Mouse (Mus musculus) thymus, postnatal 25 days (tissue): ENCODE measurements around the gene Cdc42ep3.

ENCODE experiments used
- DNase-seq: peaks from one replicate; pipeline ENCODE4 v3.0.0; 2022

Cdc42ep3 gene

DNA sequence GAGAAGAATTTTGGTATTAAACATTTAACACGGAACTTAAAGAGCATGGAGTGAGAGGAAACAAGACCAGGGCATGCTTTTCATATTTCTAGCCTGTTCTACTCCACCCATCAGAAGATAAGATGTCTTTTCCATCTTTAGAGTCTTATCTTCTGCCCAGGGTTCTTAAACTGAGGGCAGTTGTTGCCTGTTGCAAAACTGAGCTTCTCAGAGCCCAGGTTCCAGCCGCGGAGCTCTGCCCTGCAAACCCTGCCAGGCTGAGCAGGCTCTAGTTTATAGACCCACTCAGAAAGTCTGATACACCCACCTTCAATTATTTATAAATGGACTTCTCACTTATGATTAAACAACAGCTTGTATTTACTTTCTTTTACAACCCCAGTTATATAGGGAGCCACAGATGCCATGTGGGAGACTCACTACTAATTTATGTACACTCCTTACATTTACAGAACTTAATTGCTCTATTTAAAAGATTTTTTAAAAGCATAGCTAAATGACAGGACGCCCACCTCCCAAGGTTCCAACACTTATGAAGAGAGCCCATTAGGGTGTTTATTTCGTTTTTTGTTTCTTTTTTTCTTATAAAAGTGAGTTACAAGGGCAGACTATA lies 11.5 kb downstream of the Cdc42ep3 start:
- DNase-seq, result no peak

DNA sequence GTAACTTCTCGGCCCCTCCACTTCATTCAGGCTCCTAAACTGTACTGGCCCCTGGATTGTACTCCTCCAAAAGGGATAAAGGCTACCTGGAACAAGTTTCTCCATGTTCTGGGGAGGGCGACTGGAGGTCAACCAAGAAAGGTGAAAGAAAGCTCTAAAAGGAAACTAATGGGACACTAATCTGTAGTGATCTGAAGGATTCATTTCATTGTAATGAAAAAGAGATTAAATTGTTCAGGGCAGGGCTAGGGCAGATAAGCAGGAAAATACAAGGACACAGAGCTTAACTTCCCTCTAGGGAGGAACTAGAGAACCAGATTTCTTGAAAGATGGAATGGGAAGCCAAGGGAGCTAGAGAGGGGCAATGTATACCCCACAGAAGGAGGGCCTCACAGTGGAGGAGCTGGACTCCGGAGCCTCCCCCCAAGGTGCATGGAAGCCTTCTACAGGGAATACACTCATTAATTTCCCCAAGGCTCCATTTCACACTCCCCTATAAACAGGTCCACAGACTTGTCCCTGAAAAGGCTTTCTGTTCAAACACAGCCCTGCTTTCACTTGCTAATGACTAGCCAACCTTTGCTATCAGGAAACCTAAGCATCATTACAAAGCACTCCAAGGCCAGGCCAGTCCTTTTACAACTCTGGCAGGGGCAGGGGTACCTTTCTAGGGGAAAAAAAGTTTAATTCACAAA lies 12.1 kb downstream of the Cdc42ep3 start:
- DNase-seq, result no peak

DNA sequence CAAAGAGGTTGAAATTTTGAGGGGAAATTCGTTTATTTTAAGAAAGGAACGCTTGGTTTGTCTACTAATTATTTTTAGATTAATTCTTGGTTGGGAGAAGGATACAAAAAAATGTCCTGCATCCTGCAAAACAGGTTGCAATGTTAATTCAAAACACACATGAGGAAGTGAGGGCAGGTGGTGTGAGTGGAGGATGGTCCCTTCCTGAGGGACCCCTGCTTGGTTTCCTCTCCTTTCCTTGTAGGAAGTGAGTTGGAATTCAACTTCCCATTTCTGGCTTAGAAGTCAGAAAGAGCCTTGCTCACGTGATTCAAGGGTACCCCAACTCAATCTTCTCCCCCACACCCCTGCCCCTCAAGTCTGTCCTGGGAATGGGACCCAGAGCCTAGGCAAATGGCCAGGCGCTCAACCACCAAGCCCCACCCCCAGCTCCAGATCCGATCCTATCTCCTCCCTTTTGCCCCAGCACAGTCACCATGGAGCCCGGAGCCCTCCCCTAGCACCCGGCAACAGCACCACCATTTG lies 12.9 kb downstream of the Cdc42ep3 start:
- no peak for DNase-seq

DNA sequence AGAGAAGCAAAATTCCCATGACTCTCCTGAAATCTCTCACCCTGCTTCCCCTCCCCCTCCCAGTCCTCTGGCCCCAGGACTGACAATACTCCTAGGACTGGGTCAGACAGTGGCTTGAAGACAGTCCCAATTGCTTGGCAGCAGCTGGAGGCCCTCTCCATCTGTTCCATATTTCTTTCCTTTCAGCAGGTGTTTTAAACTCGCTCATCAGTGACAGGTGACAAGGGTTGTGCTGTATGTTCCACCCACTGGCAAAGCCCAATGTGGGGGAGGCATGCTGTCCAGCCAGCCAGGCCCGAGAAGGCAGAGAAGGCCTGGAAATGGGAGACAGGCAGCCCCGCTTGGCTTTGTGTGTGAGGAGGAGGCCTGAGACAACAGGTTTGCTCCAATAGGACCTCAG lies 17.4 kb downstream of the Cdc42ep3 start:
- no peak for DNase-seq

DNA sequence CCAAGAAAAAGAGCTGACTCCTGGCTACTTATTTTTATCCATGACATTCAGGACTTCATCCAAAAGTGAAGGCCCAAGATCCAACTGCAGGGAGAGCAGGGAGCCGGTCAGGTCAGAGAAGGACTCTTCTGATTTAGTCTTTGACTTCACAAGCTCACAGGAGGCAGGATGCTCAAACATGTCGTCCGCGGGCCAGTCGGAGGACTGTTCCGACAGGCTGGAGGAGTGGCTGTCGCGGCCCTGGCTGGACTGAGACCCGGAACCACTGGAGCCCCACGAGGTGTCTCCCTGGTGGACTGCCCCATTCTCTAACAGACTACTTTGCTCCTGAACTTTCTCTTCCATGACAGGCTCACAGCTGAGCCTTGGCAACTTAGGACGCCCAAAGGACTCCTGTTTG lies 20.2 kb downstream of the Cdc42ep3 start:
- no peak for DNase-seq

DNA sequence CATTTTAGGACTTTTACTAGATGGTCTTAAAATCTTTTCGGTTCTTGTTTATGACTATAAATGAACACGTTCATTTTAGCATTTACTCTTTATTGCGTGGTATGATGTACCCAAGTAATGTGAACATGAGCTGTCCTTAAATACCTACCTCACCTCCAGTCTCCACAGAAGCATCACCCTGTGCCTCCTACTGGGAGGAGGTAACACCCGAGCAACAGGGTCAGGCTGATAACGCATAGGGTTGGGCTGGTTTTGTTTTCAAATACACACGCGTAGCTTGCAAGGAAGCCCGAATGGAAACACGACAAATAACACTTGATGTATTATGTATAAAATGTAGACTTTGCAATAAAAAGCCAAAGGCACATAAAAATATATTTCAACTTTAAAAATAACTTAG lies 21.2 kb downstream of the Cdc42ep3 start:
- no peak for DNase-seq

DNA sequence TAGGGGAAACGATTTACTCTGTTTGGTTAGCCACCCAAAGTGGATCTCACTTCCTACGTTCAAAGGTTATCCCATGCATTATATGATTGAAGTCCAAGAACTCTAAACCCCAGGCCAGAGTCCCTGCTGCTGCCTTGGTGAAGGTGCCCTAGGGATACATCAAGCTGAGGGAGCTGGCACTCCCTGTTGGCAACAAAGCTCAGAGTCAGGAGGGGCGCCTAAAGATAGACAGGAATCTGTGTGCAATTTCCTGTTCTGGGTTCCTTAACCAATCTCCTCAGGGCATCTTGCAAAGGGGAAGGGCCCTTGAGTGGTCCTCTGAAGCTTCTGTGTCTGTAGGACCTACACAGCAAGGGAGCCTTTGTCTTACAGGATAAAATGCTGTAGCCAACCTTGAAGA lies 22.0 kb downstream of the Cdc42ep3 start:
- no peak for DNase-seq

DNA sequence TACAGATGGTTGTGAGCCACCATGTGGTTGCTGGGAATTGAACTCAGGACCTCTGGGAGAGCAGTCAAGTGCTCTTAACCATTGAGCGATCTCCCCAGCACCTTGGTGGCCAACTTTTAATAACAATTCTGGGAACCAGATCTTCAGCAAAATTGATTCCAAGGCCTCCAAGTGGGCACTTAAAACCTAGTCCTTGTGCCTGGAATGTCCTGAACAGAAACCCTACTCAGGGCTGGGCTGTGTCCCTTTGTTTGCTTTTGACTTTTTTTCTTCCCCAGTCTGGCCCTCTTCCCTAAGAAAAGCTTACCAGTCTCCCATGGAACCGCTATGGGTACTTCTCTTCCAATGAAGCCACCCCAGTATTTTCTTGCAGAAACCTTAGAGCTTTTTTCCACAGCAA lies 24.5 kb downstream of the Cdc42ep3 start:
- DNase-seq, result no peak

DNA sequence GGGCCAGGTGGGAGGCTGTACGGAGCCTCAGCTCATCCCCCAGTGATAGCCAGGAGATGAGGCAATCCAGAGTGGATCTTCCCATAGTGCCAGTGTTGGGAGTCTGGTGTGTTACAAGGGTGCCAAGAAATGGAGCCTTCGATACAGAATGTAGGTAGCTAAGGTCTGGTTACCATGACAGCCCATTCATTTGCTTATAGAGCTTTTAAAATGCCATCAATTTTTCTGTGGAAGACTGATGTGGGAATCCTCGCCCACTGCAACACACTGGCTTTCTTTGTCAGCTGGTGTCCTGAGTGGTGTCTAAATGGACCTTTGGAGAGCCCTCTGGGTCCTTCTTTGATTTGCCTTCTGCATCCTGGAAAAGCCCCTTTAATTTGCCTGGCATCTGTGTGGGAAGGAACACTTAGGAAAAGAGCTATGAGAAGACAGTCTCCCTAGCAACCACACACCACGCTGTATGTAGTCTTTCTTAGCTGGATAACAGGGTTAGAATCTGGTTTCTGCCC lies 28.0 kb downstream of the Cdc42ep3 start:
- DNase-seq, result no peak

DNA sequence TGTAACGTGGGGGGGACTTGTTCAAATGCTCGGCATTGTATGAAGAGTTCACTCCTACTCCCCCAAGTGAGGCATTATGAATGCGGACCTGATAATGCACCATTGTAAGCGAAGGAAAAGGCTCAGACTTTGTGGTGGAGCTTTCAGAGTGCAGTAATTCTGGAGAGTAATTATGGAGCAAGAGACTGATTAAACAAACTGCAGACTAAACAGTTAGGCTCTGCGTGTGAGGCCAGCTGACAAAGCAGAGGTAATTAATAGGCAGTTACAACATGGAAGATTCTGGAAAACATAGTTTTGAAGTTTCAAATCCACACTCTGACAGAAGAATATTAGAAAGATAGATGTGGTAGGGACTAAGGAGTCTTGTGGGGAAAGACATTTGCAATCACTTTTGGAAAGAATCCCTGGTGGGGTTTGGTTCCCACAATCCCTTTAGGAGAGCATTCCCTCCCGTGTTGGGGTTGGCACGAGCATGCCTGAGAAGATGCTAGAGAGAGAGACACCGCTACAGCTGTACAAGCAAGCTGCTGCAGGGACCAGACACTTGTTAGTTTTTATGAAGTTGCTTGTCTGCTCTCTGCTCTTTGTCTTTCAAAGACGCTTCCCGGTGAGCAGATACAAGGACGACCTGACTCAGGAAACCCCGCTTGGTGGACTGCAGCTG lies 37.7 kb downstream of the Cdc42ep3 start:
- DNase-seq, result no peak

DNA sequence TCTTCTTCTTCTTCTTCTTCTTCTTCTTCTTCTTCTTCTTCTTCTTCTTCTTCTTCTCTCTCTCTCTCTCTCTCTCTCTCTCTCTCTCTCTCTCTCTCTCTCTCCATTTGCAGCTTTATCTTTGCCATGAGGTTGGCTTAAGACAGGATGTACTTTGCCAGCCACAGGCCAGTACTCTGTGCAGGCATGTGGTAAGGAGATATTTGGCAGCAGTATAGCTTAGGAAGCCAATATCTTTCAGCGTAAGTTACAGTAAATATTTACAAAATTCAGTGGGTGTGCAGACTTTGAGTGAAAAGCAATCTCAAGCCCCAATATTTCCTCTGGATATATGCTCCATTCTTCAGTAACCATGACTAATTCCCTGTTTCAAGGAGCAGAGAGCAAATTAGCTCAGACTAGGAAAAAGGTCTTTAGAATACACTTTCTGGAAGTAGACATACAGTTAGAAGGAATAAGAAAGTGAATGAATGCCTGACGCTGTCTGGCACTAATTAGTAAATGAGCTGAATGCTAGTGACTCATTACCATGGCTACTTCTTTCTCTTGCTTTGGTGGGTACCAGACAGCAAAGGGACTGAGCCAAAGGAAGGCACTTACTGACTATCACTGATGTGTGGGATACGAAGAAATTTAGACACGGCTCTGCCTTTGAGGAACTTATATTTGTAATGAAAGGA lies 39.3 kb downstream of the Cdc42ep3 start:
- DNase-seq, result no peak

DNA sequence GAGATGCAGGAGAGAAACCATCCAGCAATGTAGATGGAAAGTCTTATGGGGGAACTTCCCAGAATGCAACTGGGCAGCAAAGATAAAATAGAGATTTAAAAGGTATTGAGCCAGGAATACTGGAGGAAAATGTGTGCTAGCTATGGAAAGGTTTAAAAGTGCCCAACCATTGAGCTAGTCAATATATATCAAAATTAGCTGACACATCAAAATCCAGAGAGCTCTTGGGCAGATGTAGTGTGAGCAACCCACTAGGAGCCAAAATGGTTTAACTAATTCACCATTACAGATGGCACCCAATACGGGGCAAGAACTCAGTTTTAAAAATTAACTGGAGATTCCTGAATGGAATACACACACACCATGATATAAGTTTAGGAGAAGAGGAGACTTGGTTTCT lies 44.4 kb downstream of the Cdc42ep3 start:
- DNase-seq, result no peak

DNA sequence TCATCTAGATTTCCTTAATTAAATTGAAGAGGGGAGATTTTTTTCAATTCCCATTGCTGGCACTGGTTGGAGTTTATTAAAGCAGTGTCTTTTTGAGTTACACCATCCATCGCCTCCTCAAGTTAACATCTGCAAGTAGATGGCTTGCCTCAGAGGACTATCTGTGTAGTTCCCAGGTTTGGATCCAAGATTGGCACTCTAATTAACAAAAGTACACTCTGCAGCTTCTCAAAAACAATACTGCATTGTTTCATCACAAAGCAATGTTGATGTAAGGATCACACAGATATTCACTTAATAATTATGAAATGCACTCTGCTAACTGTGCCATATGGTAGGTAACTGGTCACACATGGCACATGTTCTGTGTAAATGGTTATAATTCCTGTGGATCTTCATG lies 45.4 kb downstream of the Cdc42ep3 start:
- no peak for DNase-seq

DNA sequence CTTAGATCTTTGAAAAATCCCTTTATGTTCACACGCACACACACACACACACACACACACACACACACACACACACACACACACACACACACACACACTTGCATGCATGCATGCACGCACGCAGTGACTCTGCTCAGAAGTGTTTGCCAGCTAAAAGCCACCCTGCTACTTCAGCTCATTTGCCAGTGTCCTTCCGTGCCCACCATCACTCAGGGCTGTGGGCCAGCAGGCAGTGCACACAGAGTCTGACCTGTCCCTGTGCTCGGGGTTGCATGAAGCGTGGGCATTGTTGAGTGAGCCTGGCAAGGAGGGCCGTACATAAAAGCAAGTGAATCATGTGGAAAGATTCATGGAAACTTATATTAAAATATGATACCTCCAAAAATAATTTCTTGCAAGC lies 49.2 kb downstream of the Cdc42ep3 start:
- no peak for DNase-seq

DNA sequence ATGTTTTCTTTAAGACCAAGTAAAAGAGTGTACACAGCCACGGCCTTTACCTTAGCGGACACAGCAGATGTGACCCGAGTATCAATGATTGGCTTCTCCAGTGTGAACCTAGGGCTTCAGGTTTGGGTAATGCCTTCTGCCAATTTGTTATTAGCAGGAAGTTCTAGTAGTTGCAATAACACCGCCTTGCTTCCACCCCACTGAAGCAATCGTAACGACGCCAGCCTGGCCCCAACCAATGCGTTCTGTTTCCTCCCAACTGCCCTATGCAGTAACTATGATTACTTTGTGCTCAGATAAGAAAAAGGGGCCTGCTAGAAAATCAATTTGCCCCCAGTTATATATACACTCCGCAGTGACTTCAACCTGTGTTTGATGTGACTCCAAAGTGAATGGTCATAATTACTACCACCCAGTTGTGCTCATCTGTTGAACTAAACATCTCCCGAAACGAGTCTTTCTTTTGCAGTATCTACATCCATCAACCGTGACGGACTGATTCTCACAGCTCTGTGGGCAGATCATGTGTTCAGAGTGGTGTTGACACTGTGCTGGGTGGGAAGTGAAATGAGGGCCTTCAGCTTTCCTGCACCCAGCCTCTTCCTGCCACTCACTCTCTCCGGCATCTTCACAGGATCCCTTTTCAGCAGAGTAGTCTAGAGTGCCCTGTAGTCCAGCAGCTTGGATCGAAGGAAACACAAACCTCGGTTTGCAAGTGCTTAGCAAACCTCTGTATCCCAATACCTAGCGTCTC lies 51.0 kb downstream of the Cdc42ep3 start:
- no peak for DNase-seq

DNA sequence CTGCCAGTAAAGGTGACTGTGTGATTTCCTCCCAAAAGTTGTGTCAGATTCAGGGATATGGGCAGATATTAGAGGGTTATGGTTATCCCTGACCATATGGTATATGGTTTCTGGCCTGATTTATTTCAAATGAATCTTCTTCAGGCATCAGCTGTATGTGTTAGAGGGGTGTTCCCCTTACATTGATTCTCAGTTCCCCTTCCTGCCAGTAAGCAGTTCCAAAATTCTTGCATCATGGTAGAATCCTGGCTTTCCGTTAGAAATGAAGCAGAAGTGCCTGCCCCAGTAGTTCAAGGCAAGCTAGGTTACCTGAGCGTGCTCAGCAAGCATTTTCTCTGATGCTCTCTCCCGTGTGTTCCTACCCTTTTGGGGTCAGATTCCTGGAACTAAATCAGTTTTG lies 51.7 kb downstream of the Cdc42ep3 start:
- DNase-seq, result no peak

DNA sequence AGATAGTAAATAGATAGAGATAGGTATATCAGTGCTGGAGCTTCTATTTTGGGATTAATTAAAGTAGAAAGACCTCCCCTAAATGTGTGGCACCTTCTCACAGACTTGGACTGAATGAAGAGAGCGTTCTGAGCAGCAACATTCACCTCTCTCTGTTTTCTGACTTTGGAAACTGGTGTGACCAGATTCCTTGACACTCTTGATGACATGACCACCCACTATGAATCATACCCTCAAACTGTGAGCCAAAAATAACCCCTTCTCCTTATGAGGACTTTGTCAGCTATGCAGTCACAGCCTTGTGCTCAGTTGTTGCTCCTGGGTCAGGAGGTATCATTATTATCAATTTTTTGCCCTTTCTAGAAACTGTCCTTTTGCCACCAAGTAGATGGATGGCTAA lies 55.0 kb downstream of the Cdc42ep3 start:
- no peak for DNase-seq

DNA sequence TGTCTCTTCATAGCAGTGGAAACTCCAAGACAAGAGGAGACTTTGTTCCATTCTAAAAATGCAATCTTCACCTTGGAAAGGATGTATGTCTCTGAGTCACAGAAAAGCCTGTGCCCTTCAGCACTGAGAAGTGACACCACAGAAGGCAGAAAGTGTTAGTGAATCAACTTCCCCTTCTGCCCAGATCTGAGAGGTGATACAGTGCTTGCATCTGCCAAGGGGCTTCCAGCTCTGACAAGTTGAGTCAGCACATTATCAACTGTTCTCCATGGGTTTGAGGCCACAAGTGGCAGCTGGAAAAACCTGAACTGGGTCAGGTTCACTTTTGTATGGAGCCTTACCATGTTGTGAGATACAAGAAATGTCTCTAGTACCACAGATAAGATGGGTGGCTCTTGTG lies 55.9 kb downstream of the Cdc42ep3 start:
- no peak for DNase-seq

DNA sequence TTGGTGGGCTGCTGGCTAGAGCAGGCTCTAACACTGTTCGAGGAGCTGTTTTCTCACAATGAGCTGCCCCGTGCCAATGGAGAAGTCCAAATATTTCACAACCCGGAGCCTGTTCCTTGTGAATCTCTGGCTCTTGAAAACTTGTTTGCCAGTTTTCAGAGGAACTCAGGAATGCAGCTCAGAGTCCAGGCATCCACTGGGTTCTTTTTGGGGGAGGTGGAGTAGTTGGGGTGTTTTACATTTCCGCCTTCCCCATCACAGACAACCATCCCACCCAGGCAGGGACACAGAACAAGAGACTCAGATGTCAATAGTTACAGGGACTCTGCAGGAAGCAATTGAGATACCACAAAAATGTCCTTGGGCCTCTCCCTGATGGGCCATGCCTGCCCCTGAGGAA lies 59.0 kb downstream of the Cdc42ep3 start:
- no peak for DNase-seq

DNA sequence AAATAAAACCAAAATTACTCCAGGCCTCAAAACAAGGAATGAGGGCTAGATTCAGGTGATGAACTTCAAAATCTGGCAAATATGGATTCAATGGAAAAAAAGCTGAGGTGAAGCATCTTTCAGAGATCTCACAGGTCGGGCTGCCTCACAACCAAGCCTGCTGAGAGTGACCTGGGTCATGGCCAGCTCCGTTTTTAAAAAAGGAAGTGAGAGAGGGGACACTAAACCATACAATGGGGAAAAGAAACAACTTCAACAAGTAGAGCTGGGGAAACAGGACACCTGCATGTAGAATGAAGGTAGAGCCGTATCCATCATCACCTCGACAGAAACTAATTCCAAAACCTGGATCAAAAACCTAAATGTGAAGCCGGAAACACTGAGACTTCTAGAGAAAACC lies 63.2 kb downstream of the Cdc42ep3 start:
- DNase-seq, result no peak

DNA sequence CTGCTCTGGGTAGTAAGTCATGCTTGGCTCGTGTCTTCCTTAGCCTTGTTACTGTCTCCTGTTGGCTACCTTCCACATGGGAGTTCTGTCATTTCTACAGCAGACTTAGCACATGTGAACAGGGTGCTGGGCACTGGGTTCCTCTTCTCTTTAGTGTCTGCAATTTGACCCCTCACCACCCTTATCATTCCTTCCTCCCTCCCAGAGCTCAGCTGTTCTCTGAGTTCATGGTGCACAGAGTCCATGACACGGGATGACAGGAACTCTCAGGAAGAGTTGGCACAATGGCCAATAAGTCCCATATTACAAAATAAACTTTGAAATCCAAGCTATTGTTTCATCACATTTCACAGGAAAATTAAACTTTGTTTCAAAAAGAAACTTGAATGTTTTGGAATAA lies 64.2 kb downstream of the Cdc42ep3 start:
- no peak for DNase-seq

DNA sequence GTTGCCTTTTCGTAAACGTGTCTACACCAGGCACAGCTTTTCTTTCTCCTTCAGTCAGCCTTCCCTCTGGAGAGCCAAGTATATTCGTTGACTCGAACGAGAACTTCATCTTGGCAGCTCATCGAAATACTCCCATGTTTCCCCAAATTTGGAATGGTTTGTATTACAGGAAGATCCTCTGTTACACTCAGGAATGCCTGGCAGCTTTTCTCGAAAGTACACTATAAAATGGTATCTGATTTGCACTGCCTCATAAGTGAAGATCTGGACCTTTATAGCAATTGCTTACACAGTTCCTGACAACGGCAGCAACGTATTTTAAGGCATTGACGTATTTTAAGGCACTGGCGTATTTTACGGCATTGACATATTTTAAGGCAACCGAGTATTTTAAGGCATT lies 67.6 kb downstream of the Cdc42ep3 start:
- DNase-seq, result no peak
